Mouse (Mus musculus) heart, embryonic 13.5 days (tissue): ENCODE data around the gene Vti1a. TPM values are rescaled to one million over a fixed set of nuclear protein-coding genes. Genes with fewer than 3 reads are reported as not detected.

Experiments used
- polyA plus RNA-seq: library from polyadenylated mRNA; unstranded; fragments of >200 nt; fragmentation: Nextera tagmentation; extraction: Ambion mirVana; gene quantifications from 2 replicates; pipeline ENCODE4 v1.2.1, GENCODE M21; 2015

Gene Vti1a
- polyA plus RNA-seq, 1 experiment from 2014 or later = 14.7 TPM

Other genes starting within 250 kb of the Vti1a start
- 8.6 and 8.9 TPM in 2 replicates for gene Gpam, start 189.1 kb upstream of the Vti1a start, polyA plus RNA-seq
- gene Tectb, start 135.6 kb upstream of the Vti1a start, polyA plus RNA-seq = not detected in 2 replicates
- gene Gucy2g, start 75.1 kb upstream of the Vti1a start, polyA plus RNA-seq = not detected in 2 replicates
- 32.9 and 36.8 TPM in 2 replicates for gene Acsl5, start 64.4 kb upstream of the Vti1a start, polyA plus RNA-seq
- 59.4 and 62.3 TPM in 2 replicates for gene Zdhhc6, start 263 bp upstream of the Vti1a start, polyA plus RNA-seq